In genomic region chr6:121073312-121073711, GRCm38 (mm10) we compare ENCODE assay signal across 32 mouse cellular contexts.
"Had no signal": no experiment of that assay in that cellular context is flagged by ENCODE, and none has a peak within 500 bp of the region (broad histone marks: within the 10 kb centered on the region; RNA-seq: fewer than 3 reads in every experiment).

No protein-coding gene starts in this region.

- H3K4me3 ChIP-seq: heart, embryonic 12.5 days; heart, embryonic 13.5 days; heart, embryonic 15.5 days; hindbrain, embryonic 10.5 days; hindbrain, embryonic 12.5 days; hindbrain, embryonic 13.5 days; hindbrain, embryonic 15.5 days; intestine, embryonic 15.5 days; kidney, embryonic 15.5 days; left cerebral cortex, adult 2 months had no signal

- H3K4me2 ChIP-seq: heart, embryonic 12.5 days; heart, embryonic 13.5 days; heart, embryonic 15.5 days; hindbrain, embryonic 12.5 days; hindbrain, embryonic 13.5 days; hindbrain, embryonic 14.5 days; hindbrain, embryonic 15.5 days; intestine, embryonic 15.5 days; kidney, embryonic 15.5 days had no signal

- H3K9ac ChIP-seq: heart, embryonic 12.5 days; heart, embryonic 13.5 days; heart, embryonic 15.5 days; hindbrain, embryonic 12.5 days; hindbrain, embryonic 13.5 days; hindbrain, embryonic 14.5 days; hindbrain, embryonic 15.5 days; intestine, embryonic 15.5 days; kidney, embryonic 15.5 days had no signal

- H3K9me3 ChIP-seq: heart, embryonic 12.5 days; heart, embryonic 13.5 days; heart, embryonic 15.5 days; hindbrain, embryonic 10.5 days; hindbrain, embryonic 12.5 days; hindbrain, embryonic 13.5 days; hindbrain, embryonic 15.5 days; intestine, embryonic 15.5 days; kidney, embryonic 15.5 days had no signal

- DNase-seq: heart, postnatal 10 days; heart, postnatal 14 days; heart, postnatal 36 days; heart, postnatal 4 days; kidney, adult 11 months; kidney, adult 18-20 months; kidney, adult 2 months; kidney, adult 8-10 months; kidney, adult 9 months; kidney, postnatal 10 days; kidney, postnatal 14 days; kidney, postnatal 25 days; kidney, postnatal 36 days; kidney, postnatal 4 days; layer of hippocampus, adult 9-11 months; layer of hippocampus, postnatal 36 days had no signal

- ATAC-seq: hindbrain, embryonic 16.5 days; hindbrain, postnatal 0 days; intestine, embryonic 15.5 days; intestine, embryonic 16.5 days; intestine, postnatal 0 days had no signal

- H3K36me3 ChIP-seq: heart, embryonic 12.5 days; heart, embryonic 15.5 days; hindbrain, embryonic 10.5 days; hindbrain, embryonic 12.5 days; hindbrain, embryonic 13.5 days; hindbrain, embryonic 15.5 days; intestine, embryonic 15.5 days; kidney, embryonic 15.5 days had no signal

- H3K27ac ChIP-seq: heart, embryonic 13.5 days; heart, embryonic 15.5 days; hindbrain, embryonic 10.5 days; hindbrain, embryonic 12.5 days; hindbrain, embryonic 13.5 days; hindbrain, embryonic 14.5 days; hindbrain, embryonic 15.5 days; hindbrain, postnatal 0 days; intestine, embryonic 15.5 days; kidney, embryonic 15.5 days; kidney, postnatal 0 days; left cerebral cortex, adult 2 months had no signal

- H3K27me3 ChIP-seq: heart, embryonic 12.5 days; heart, embryonic 13.5 days; heart, embryonic 15.5 days; hindbrain, embryonic 12.5 days; hindbrain, embryonic 13.5 days; hindbrain, embryonic 15.5 days; intestine, embryonic 15.5 days; kidney, embryonic 15.5 days had no signal
